Mouse (Mus musculus) testis, postnatal 14 days (tissue): ENCODE measurements around the gene Tmem120b.

ENCODE experiments used
- DNase-seq: peaks from one replicate; pipeline ENCODE4 v3.0.0; 2021; ENCODE audit warnings: low spot score

Gene Tmem120b

GRCm38 (mm10) chr5:123141555-123142160 lies 73.4 kb downstream of the Tmem120b start:
- peak; percentile 52 for DNase-seq

- DNase-seq: no peak
These were observed 74.2 kb downstream of the Tmem120b start, which contains the start of gene Setd1b for GRCm38 (mm10) chr5:123142161-123143157. Setd1b (plus strand) TSS chr5:123142193.

- DNase-seq: peak; percentile 71
These were observed 75.2 kb downstream of the Tmem120b start for GRCm38 (mm10) chr5:123143251-123143970.

- DNase-seq: no peak
These were observed 75.9 kb downstream of the Tmem120b start for GRCm38 (mm10) chr5:123143971-123144745.

GRCm38 (mm10) chr5:123144746-123145590 lies 76.8 kb downstream of the Tmem120b start:
- DNase-seq: no peak

GRCm38 (mm10) chr5:123146357-123146756 lies 78.1 kb downstream of the Tmem120b start:
- no peak for DNase-seq

- no peak for DNase-seq
These were observed 79.4 kb downstream of the Tmem120b start for GRCm38 (mm10) chr5:123147569-123147968.

- no peak for DNase-seq
These were observed 80.0 kb downstream of the Tmem120b start for GRCm38 (mm10) chr5:123148073-123148722.

- peak; percentile 82 for DNase-seq
These were observed 81.5 kb downstream of the Tmem120b start for GRCm38 (mm10) chr5:123149451-123150400.

GRCm38 (mm10) chr5:123150641-123151040 lies 82.4 kb downstream of the Tmem120b start:
- no peak for DNase-seq

GRCm38 (mm10) chr5:123151077-123151476 lies 82.9 kb downstream of the Tmem120b start:
- DNase-seq: no peak

GRCm38 (mm10) chr5:123151707-123152362 lies 83.6 kb downstream of the Tmem120b start:
- no peak for DNase-seq

GRCm38 (mm10) chr5:123152901-123153300 lies 84.7 kb downstream of the Tmem120b start:
- no peak for DNase-seq

GRCm38 (mm10) chr5:123155425-123155824 lies 87.2 kb downstream of the Tmem120b start:
- DNase-seq: no peak

GRCm38 (mm10) chr5:123156763-123157162 lies 88.5 kb downstream of the Tmem120b start:
- no peak for DNase-seq

- no peak for DNase-seq
These were observed 89.8 kb downstream of the Tmem120b start for GRCm38 (mm10) chr5:123157972-123158371.

- no peak for DNase-seq
These were observed 91.2 kb downstream of the Tmem120b start for GRCm38 (mm10) chr5:123159446-123159845.

GRCm38 (mm10) chr5:123159866-123160265 lies 91.7 kb downstream of the Tmem120b start:
- DNase-seq: no peak
